Mouse (Mus musculus) heart, postnatal 36 days (tissue): ENCODE data around the gene Cyp2d26. TPM values are rescaled to one million over a fixed set of nuclear protein-coding genes. Genes with fewer than 3 reads are reported as not detected.
"Not testable (repeated sequence)": the region's sequence is repeated elsewhere in the genome, so short reads cannot be mapped to it uniquely, and the experiment has no call there.

Experiments
- DNase-seq, 2 experiments: peaks; one replicate each; pipeline ENCODE4 v3.0.0; 2021 to 2022
- intact Hi-C: fragments of 180-260 bp; cut with DNase I; formaldehyde crosslinking; loops from one replicate; pipeline ENCODE4 v1.15.1; 2025
- total RNA-seq, 2 experiments: library from RNA; stranded (reverse); gene quantifications; 2 replicates each; pipeline ENCODE4 v1.2.3; 2021

The Cyp2d26 gene
- total RNA-seq = not detected

DNA sequence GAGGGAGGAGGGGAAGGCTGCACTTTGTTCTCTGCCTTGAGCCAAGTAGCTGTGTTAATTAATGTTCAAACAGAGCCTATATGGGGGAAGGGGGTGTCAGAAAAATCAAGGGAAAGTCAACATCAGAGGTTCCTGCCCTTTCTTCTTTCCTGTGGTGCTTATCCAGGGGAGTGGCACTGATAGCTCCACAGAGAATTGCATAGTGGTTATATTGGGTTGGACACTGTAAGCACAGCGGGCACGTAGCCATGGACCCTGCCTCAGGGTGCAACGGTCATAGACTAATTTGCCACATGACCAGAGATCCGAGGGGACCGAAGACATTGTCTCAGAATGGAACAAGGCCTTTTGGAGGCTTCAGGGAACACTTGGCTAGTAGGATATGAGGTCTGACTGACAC lies at the start of gene Cyp2d26:
TSS of gene Cyp2d26 (minus strand) at position 18 of the 400 bp plus-strand sequence.
- intact Hi-C loops = no loop called here
- no peak for DNase-seq

DNA sequence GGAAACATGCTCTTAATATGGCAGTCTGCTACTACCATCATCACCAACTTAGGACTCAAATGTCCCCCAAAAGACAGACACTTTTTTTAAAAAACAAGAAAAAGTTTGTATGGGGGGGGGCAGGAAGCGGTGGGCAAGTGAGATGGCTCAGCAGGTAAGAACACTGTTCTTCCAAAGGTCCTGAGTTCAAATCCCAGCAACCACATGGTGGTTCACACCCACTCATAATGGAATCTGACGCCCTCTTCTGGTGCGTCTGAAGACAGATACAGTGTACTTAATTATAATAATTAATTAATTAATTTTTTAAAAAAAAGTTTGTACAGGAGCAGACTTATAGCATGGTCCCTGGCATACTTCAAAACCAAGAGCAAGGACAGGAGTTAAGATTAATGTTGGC lies 45.1 kb upstream of the Cyp2d26 start:
- intact Hi-C loops = no loop called here
- DNase-seq = no peak

DNA sequence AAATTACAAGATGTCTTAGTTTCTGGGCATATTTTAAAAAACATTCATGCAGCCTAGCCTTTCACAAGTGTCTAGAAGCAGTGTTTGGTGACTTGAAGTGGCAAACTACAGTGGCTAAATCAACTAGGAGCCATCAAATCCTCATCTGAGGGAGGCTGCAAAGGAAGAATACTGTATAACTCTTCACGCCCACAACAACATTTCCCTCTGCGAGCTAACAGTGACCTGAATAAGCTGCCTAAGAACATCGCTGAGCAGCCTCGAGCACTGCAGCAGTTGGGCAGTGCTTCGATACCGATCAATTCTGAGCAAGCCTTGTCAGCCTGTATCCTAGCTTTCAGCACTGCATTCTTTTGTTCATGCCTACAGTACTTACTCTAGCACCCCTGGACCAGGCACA lies 35.8 kb upstream of the Cyp2d26 start:
- intact Hi-C loops = no loop called here
- DNase-seq = no peak

DNA sequence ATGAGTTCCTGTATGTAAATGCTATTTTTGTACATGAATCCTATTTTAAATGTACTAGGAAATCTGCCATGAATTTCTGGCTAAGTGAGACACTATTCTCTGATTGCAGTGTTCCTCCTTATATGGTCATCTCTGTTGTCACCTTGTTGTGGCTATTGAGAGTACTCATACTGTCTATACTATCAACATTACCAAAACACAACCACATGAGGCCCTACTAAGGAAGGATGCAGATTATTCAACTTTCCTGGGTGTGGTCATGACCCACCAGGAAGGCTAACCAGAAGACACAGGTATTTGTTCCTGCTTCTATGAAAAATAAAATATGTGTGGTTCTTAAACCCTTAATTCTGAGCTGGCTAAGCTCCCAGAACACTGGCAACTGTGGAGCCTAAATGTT lies 31.8 kb upstream of the Cyp2d26 start:
- intact Hi-C loops = no loop called here
- DNase-seq = no peak

DNA sequence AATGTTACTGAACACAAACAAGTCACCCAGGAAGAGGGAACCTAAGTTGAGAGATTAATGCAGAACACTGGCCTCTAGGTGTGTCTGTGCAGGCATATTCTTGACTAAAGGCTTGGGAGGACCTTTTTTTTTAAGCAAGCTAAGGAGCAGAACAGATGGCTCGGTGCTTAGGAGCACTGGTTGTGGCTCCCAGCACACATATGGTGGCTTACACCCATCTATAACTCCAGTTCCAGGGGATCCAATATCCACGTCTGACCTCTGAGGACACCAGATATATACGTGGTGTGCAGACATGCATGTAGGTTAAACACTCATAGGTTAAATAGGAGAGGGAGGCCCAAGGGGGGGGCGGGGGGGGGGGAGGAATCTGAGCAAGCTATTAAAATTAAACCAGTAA lies 28.3 kb upstream of the Cyp2d26 start:
- no peak for DNase-seq
- intact Hi-C loops = no loop called here

DNA sequence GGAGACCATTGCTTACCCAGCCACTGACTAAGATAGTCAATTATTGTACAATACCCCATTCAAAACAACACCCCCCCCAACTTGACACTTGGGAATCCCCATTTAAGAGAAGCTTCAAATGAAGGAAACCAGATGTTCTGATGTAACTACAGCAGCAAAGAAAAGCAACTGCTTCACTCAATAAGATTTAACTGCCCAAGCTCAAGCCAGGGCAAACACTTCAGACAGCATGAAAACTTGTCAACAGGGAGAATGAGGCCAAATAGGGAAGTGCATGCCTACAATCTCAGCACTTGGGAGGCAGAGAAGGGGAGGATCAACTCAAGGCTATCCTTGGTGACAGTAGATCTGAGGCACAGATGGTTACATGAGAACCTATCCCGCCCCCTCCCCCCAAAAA lies 27.6 kb upstream of the Cyp2d26 start:
- intact Hi-C loops = no loop called here
- no peak for DNase-seq

DNA sequence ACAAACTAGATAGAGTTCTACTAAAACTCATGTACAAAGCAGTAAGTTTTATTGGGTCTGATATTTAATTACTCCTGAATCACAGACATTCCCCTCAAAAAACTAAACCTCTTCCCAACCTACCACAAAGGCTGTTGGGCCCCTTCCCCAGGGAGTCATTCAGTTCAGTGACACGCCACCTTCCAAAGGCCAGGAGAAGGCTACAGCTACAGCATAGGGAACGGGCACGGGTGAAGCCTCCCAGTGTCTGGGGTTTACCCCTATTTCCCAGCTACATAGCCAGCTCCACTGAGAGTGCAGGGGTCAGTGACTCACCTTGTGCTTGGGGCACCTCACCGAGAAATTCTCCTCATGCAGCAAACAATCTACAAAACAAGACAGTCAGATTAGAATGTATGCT lies 21.2 kb upstream of the Cyp2d26 start:
- intact Hi-C loops = loop anchor here (2.0 to 10.0 kb wide), 3 partner anchors 82 to 700 kb away; partner anchors contain the start of gene Ttll1
- DNase-seq = no peak

DNA sequence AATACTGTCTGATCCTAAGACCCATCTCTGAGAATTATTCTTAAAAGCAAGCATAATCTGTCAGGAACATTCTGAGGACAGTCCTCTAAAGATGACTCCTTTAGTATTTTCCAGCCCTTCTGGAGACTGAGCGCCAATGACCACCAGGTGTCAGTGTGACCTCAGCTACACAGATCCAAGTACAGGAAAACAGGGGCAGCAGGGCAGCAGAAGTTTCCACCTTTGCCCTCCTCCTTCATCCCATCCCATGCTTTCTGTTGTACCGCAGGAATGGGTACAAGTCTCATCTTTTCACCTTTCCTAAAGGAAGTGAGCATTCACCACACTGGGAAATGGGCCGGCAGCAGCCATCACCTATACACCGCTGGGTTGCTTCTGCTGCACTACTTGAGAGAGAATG lies 20.7 kb upstream of the Cyp2d26 start:
- peak; percentile 68 to 71 for DNase-seq
- intact Hi-C loops = loop anchor here (1.0 to 10.0 kb wide), 5 partner anchors 82 to 700 kb away; partner anchors contain the start of gene Ttll1

DNA sequence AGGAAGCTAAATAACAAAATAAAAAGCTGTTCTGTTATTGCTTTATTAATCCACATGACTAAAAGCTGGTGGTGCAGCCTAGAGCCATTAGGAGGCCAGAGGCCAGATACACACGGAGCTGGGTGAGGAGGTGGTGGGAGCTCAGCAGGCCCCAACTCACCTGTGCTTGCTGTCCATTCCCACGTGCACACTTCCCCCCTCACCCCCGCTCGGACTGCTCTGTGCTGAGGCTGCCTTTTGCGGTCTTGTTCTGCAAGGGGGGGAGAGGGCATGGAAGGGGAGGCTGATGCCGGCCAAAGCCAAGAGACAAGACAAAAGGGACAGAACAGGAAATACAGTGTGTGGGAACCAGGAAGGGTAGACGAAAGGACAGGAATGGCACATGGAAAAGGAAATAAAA lies 20.2 kb upstream of the Cyp2d26 start:
- no peak for DNase-seq
- intact Hi-C loops = loop anchor here (1.0 to 10.0 kb wide), 4 partner anchors 223 to 700 kb away; partner anchors contain the start of gene Ttll1

DNA sequence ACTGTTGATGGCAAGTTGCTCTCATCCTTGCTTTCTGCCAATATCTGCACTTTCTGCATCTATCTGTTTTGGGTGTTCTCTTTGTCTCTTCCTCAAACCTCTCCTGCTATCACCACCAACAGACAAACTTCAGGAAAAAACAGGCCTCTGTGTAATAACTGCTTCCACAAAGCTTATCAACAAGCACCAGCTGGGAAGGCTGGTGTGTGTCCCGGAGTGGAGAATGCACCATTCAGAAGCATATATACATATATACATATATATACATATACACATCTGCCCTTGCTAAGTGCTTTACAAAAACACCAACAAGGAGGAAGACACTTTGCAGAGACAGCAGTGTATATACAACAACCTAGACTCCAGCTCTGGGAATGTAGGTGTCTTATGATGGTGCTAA lies 16.5 kb upstream of the Cyp2d26 start:
- no peak for DNase-seq
- intact Hi-C loops = loop anchor here (5.0 to 10.0 kb wide), 2 partner anchors 302 to 704 kb away; partner anchors contain the start of gene Ttll1

DNA sequence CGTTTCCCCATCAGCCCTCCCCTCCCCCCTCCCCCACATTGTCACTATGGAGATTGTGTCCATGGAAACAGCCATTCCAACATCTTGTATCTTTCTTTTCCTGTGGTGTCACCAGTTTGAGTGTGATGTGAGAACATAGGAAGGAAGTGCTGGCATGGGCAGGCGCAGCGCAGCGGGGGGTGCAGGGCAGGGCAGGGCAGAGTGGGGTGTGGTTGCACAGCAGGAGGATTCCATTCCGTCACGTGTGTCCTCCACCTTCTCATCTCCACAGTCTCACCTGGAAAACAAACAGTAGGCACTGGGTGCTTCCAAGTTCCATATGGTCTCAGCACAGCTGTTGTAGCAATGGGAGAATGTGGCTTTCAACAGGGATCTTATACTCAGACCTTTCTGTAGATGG lies 15.4 kb upstream of the Cyp2d26 start:
- intact Hi-C loops = no loop called here
- DNase-seq = no peak

DNA sequence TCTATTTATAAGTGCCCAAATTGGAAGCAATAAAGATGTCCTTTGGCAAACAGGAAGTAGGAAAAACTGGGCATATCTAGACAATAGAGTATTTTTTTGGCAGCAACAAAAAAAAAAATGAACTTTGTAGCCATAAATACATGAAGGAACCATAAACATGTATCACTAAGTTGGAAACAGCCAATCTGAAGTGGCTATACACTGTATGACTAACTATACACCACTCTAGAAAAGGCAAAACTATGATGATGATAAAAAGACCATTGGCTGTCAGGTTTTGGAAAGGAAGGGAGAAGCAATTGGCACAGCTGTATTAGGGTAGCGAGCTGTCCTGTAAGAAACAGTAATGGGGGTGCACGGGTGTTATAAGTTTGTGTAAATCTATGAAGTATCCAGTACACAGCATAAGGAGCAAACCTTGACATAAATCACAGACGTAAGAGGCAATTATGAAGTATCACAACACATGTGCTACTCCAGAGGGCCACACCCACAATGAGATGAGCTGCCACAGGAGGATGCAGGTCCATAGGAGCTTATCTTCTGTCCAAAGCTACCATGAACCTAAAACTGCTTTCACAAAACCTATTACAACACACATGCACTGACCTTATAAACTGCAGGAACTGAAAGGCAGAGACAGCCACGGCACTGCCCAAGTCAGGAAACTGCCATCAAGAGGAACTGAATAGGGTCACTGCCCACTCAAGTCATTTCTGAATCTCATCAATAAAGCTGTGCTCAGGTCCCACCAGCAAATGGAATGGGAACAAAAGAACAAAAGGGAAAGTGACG lies 13.1 kb upstream of the Cyp2d26 start:
- no peak for DNase-seq
- intact Hi-C loops = no loop called here

DNA sequence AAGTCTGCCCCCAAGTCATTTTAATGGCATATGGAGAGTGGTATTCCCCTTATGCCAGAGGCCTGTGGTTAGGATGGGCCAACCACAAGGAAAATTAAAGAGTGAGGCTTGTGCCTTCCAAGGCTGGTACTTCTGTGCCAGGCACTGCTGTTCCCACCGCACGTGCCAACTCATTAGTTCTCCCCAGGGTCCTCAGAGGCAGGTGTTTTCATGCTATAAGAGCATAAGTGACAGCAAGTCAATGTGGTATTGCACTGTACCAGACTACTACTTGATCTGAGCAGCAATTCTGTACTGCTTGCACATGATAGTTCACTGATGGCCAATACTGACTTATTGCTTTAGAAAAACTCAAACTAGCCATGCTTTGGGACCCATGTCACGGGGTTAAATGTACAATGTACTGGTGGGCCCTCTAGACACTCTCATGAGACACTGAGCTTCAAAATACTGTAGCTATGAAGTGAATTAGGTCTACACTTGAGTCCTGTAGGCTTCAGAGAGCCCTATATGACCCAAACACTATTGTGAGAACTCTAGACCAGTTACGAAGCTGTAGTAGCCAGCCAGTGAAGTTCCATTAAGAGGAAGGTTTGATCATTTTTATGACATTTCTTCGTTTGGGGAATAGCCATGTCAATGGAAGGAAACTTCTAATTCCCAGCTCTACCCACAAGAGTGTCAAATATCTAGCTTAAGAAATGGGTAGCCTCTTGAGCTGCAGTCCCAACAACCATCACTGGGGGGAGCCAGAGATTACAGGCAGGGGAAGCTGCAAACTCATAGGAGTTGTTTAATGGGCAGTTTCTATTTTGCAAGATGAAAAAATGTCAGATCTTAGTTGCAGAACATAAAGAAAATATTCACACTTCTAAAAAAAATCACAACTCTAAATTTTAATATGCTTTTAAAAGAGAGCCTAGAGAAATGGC lies 10.9 kb upstream of the Cyp2d26 start:
- intact Hi-C loops = loop anchor here (2.0 kb wide), 1 partner anchor 232 kb away; no protein-coding TSS in a partner anchor
- peak; percentile 78 to 92 for DNase-seq

DNA sequence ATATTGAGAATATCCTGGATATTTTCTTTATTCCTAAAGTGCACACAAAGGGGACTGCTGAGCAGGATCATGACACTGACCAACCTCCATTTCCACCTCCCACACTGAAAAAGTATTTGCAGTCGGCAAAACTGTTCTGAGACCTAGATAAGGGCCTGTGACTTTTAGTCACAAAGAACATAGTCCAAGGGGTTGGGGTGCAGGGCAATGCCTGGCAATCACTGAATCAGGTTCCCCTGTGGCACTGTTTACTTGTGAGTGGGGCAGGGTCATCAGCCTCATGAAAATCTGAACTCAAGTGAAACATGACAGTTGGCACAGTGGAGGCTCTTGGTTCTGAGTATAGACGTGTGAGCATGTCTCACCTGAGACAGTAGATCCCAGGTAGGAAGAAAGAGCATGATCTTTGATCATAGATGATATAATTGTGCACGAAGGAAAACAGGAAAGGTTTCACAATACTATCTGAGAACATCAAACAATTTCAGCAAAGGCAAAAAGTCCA lies 1.9 kb upstream of the Cyp2d26 start:
- DNase-seq = no peak
- intact Hi-C loops = no loop called here

DNA sequence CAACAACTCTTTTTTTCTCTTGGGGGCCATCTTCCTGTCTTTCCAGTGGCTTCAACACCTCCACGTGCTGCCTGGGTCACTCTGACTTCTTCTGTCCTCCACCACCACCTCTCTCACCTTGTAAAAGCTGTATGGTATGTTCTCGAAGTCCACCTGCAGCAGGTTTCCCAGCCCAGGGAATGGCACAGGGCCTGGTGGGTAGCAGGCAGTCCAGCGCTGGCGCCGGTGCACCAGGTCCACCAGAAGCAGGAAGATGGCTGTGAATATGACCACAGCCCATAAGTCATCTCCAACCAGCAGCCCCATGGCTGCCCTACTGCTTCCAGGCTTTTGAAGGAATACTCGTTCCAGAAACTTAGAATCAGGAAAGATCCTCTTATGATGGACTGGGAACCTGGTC lies 226 bp downstream of the Cyp2d26 start:
- no peak for DNase-seq
- intact Hi-C loops = no loop called here

DNA sequence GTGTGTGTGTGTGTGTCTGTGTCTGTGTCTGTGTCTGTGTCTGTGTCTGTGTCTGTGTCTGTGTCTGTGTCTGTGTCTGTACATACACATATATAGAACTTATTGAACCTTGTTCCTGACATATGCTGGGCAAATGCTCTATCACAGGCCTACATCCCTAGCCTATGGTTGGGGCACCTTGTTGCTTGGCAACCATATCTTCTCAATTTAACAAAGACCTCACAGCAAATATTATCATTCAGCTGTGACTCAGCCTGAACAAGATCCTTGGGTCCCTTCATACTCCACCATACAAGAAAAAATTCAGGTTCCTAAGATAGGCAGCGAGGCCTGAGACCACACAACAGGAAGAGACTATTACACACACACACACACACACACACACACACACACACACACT lies 640 bp downstream of the Cyp2d26 start:
- DNase-seq = no peak
- intact Hi-C loops = no loop called here

DNA sequence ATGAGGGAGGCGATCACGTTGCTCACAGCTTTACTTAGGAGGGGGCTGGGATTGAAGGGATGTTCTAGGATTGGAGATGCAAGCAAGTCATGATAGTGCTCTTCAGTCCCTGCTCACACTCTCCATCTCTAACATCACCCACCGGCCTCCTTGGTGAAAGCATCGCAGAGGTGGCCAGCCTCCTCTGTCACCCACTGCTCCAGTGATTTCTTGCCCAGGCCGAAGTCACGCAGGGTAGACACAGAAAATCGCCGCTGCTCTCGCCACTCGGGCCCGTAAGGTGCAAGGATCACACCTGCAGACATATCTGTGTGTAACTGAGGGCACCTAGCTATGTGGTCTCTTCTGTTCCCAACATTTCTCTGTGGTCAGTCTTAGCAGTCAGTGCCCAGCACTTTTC lies 1.5 kb downstream of the Cyp2d26 start:
- no peak for DNase-seq
- intact Hi-C loops = no loop called here

DNA sequence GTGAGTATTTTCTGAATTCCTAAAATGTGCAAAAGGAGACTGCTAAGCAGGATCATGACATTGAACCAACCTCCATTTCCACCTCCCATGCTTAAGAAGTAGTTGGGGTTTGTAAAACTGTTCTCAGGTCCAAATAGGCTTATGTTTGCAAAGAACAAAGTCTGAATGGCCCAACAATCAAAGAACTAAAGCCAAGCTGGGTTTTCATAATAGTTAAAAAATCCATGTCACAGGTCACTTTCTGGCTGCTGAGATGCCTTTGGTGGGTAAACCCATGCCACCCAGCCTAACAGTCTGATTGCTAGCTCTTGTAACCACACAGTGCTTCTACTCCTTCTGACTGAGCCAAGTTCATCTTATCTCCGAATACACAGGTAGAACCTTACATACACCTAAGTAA lies 9.5 kb downstream of the Cyp2d26 start:
- no peak for DNase-seq
- intact Hi-C loops = no loop called here

DNA sequence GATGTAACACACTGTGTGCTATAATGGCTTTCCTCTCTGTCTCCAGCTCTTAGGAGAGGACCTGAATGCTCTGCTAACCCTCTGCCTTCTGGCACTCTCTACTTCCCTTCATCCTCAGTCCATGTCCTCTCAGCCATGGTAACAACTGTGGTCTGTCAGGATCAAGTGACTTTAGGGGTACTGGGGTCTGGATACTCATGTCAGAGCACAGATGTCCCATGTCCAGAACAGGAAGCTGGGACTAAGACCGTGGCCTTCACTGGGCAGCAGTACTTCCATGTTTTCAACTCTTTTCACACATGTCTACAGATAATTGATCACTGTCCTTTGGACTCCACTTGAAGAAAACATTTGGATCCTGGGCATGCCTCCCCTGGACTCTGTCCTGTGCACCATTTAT lies 10.3 kb downstream of the Cyp2d26 start:
- DNase-seq = no peak
- intact Hi-C loops = loop anchor here (2.0 kb wide), 1 partner anchor 101 kb away; no protein-coding TSS in a partner anchor

DNA sequence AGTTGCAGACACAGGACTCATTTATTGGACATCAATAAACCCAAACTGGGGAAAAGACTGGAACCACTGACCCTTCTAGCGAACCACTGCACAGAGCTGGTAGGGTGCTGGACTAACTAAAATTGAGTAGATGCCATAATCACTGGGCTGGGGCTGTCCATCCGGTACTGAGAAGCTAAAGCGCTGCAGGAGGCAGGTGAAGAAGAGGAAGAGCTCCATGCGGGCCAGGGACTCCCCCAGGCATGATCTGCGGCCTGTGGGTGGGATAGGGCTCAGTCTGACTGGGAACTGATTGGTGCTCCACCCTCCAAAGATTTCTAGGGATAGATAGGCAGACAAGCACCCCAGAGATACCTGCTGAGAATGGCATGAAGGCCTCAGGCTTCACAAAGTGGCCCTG lies 16.2 kb downstream of the Cyp2d26 start:
- DNase-seq, intact Hi-C loops: not testable (repeated sequence)

DNA sequence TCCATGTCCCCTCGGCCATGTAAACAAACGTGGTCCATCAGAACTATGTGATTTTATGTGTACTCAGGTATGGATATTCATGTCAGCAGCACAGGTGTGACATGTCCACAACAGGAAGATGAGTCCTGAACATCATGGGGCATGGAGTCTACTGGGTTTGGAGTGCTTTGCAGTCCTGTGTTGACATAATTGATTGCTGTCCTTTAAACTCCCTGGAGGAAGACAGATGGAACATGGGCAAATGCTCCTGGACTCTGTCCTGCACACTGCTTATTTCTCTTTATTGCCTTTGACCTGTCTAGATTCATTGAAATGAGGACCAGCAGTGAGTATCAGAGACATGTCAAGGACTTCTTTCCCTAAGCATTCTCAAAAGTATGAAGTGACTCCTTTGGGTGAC lies 28.2 kb downstream of the Cyp2d26 start:
- DNase-seq = no peak
- intact Hi-C loops = no loop called here
